Mouse (Mus musculus) heart, postnatal 0 days (tissue): ENCODE data around the gene Gm49358. TPM values are rescaled to one million over a fixed set of nuclear protein-coding genes. Genes with fewer than 3 reads are reported as not detected.

Experiments
- ATAC-seq: fragments of 200-750 bp; cut with Nextera tagmentation; 2 replicates; pipeline ENCODE4 v1.8.0; 2017; ENCODE audit warnings: low read depth, moderate number of reproducible peaks, moderate library complexity; ENCODE audit not compliant: insufficient read depth
- DNase-seq: peaks from one replicate; pipeline ENCODE4 v3.0.0-alpha.2; 2016; ENCODE audit warnings: low spot score
- H3K27ac ChIP-seq: fragments of 300-500 bp; sonication (generic); 2 replicates; pipeline ENCODE4 v1.5.1; 2014; ENCODE audit warnings: low read depth, mild to moderate bottlenecking
- H3K27me3 ChIP-seq: fragments of 300-500 bp; sonication (generic); 2 replicates; pipeline ENCODE4 v1.6.1; 2014; ENCODE audit warnings: low read length, mixed read lengths; ENCODE audit not compliant: control insufficient read depth, insufficient read depth
- H3K36me3 ChIP-seq: fragments of 300-500 bp; sonication (generic); replicated peaks from 2 replicates; pipeline ENCODE4 v1.6.1; 2014; ENCODE audit warnings: low read length, mixed read lengths; ENCODE audit not compliant: control insufficient read depth, insufficient read depth
- H3K4me1 ChIP-seq: fragments of 300-500 bp; sonication (generic); 2 replicates; pipeline ENCODE4 v1.6.1; 2014; ENCODE audit warnings: antibody characterized with exemption; ENCODE audit not compliant: control insufficient read depth, insufficient read depth
- H3K4me2 ChIP-seq: fragments of 300-500 bp; sonication (generic); 2 replicates; pipeline ENCODE4 v1.6.1; 2014; ENCODE audit warnings: low read depth, mild to moderate bottlenecking, low read length, moderate library complexity
- H3K4me3 ChIP-seq: fragments of 300-500 bp; sonication (generic); 2 replicates; pipeline ENCODE4 v1.5.1; 2014; ENCODE audit warnings: low read depth, low read length
- H3K9ac ChIP-seq: fragments of 300-500 bp; sonication (generic); replicated peaks from 2 replicates; pipeline ENCODE4 v1.6.1; 2014; ENCODE audit warnings: low read depth, low read length, mixed read lengths
- H3K9me3 ChIP-seq: fragments of 300-500 bp; sonication (generic); replicated peaks from 2 replicates; pipeline ENCODE4 v1.6.1; 2016; ENCODE audit warnings: low read length; ENCODE audit not compliant: control insufficient read depth
- CTCF ChIP-seq: IDR thresholded peaks from 2 replicates; pipeline ENCODE4 v1.5.1; 2016; ENCODE audit warnings: antibody characterized with exemption, control low read depth, low read depth
- EP300 ChIP-seq: IDR thresholded peaks from 2 replicates; pipeline ENCODE4 v1.6.1; 2016; ENCODE audit warnings: antibody characterized with exemption, low read depth
- WGBS: fragments of 180-500 bp; shearing (Covaris S2); extraction: QIAGEN DNeasy Blood & Tissue Kit; methylation state at CpG from one replicate; pipeline ENCODE4 v1.1.7; 2014; 5-methylcytosine and 5-hydroxymethylcytosine counted together
- polyA plus RNA-seq: library from polyadenylated mRNA; unstranded; fragments of >200 nt; fragmentation: Nextera tagmentation; extraction: Ambion mirVana; gene quantifications from 2 replicates; pipeline ENCODE4 v1.2.1, GENCODE M21; 2015
- total RNA-seq: library from RNA; depleted of rRNA; stranded (reverse); fragments of >200 nt; gene quantifications from 2 replicates; pipeline ENCODE4 v1.2.3, GENCODE M21; 2014; ENCODE audit warnings: low replicate concordance

Gm49358 gene
- total and polyA plus RNA-seq, 2 experiments from 2014 or later: 36.1 TPM; not detected in 1

- Histone ChIP-seq H3K4me1 (peaks cover 24% of the 10 kb centered on the region), H3K27ac (peak overlapping the region; percentile 95), H3K4me3 (no peak overlapping the region), H3K9ac (no peak overlapping the region), H3K4me2 (no peak overlapping the region), H3K9me3 (no peaks in the 10 kb centered on the region), H3K27me3 (no peaks in the 10 kb centered on the region), H3K36me3 (peaks cover 18% of the 10 kb centered on the region)
- TF ChIP-seq EP300 (no peak), CTCF (no peak)
- WGBS: 75% methylated on average over 7 of the region's 7 CpGs
- no peak for DNase-seq
- no peak for ATAC-seq
Measured at GRCm38 (mm10) chr10:86815133-86815532, 51.4 kb downstream of the Gm49358 start.

- H3K9ac ChIP-seq: no peak overlapping the region; the same call in 1 of the 2 replicates
- no peaks in the 10 kb centered on the region for H3K9me3 ChIP-seq
- ATAC-seq (peak; percentile 79), DNase-seq (peak; percentile 89)
- H3K4me2 ChIP-seq: peak overlapping the region; percentile 29
- peaks cover 20% of the 10 kb centered on the region; the same call in 1 of the 2 replicates for H3K4me1 ChIP-seq
- no peaks in the 10 kb centered on the region for H3K27me3 ChIP-seq
- peaks cover 54% of the 10 kb centered on the region for H3K36me3 ChIP-seq
- WGBS: 20% methylated on average over 8 of the region's 8 CpGs
- H3K4me3 ChIP-seq: no peak overlapping the region
- H3K27ac ChIP-seq: peak overlapping the region; percentile 91
- peak; percentile 37 for TF ChIP-seq CTCF
- no peak for TF ChIP-seq EP300
Measured at GRCm38 (mm10) chr10:86819649-86820165, 55.9 kb downstream of the Gm49358 start.

- no peak overlapping the region for H3K4me3 ChIP-seq
- peaks cover 23% of the 10 kb centered on the region; the same call in 1 of the 2 replicates for H3K4me1 ChIP-seq
- WGBS: 91% methylated on average over 7 of the region's 7 CpGs
- no peaks in the 10 kb centered on the region for H3K27me3 ChIP-seq
- no peak overlapping the region for H3K9ac ChIP-seq
- DNase-seq: no peak
- H3K4me2 ChIP-seq: no peak overlapping the region
- no peak for ATAC-seq
- TF ChIP-seq EP300 (no peak), CTCF (no peak)
- H3K27ac ChIP-seq: no peak overlapping the region
- H3K9me3 ChIP-seq: no peaks in the 10 kb centered on the region
- H3K36me3 ChIP-seq: peaks cover 45% of the 10 kb centered on the region
Measured at GRCm38 (mm10) chr10:86821014-86821413, 57.2 kb downstream of the Gm49358 start.

- H3K4me1 ChIP-seq: peaks cover 22% of the 10 kb centered on the region
- no peaks in the 10 kb centered on the region for H3K27me3 ChIP-seq
- H3K4me3 ChIP-seq: no peak overlapping the region
- TF ChIP-seq EP300: no peak
- TF ChIP-seq CTCF: no peak; the same call in 1 of the 2 replicates
- no peak overlapping the region for H3K27ac ChIP-seq
- no peak overlapping the region for H3K9ac ChIP-seq
- DNase-seq: no peak
- H3K4me2 ChIP-seq: no peak overlapping the region
- WGBS: 87% methylated on average over 6 of the region's 6 CpGs
- H3K9me3 ChIP-seq: no peaks in the 10 kb centered on the region
- H3K36me3 ChIP-seq: peaks cover 60% of the 10 kb centered on the region
- ATAC-seq: no peak
Measured at GRCm38 (mm10) chr10:86824093-86824492, 60.3 kb downstream of the Gm49358 start.

GRCm38 (mm10) chr10:86824871-86825270 is 61.1 kb downstream of the Gm49358 start:
- no peaks in the 10 kb centered on the region for H3K27me3 ChIP-seq
- H3K36me3 ChIP-seq: peaks cover 62% of the 10 kb centered on the region
- no peak for ATAC-seq
- TF ChIP-seq EP300 (no peak), CTCF (no peak)
- no peaks in the 10 kb centered on the region for H3K9me3 ChIP-seq
- peak overlapping the region; percentile 89; the same call in 1 of the 2 replicates for H3K27ac ChIP-seq
- peaks cover 14% of the 10 kb centered on the region for H3K4me1 ChIP-seq
- H3K9ac ChIP-seq: no peak overlapping the region
- H3K4me3 ChIP-seq: no peak overlapping the region
- H3K4me2 ChIP-seq: no peak overlapping the region
- no peak for DNase-seq
- WGBS: 82% methylated on average over 14 of the region's 14 CpGs
